Mouse (Mus musculus) G1E (cell line): ENCODE measurements around the gene Cntnap5a. TPM values are rescaled to one million over a fixed set of nuclear protein-coding genes. Genes with fewer than 3 reads are reported as not detected.

Experiments
- ATAC-seq: 2 replicates; pipeline ENCODE4 v1.8.0; 2016; ENCODE audit warnings: mild to moderate bottlenecking; ENCODE audit not compliant: insufficient number of reproducible peaks, poor library complexity, low FRiP score, severe bottlenecking; ENCODE audit errors: extremely low read depth
- DNase-seq: peaks from one replicate; pipeline ENCODE4 v3.0.0; 2012; ENCODE audit warnings: low spot score
- H3K27me3 ChIP-seq: 2 replicates; pipeline ENCODE4 v1.6.1; 2012; ENCODE audit warnings: mild to moderate bottlenecking, low read length, inconsistent platforms; ENCODE audit not compliant: insufficient read depth
- H3K36me3 ChIP-seq: replicated peaks from 2 replicates; pipeline ENCODE3; 2012; ENCODE audit warnings: mild to moderate bottlenecking, inconsistent platforms
- H3K4me1 ChIP-seq: 2 replicates; pipeline ENCODE4 v1.6.1; 2012; ENCODE audit warnings: low read depth, low read length, inconsistent platforms, mixed read lengths; ENCODE audit not compliant: insufficient read depth
- H3K4me3 ChIP-seq: 2 replicates; pipeline ENCODE4 v1.5.1; 2012; ENCODE audit warnings: low read depth, mild to moderate bottlenecking, inconsistent platforms, low read length, moderate library complexity, mixed read lengths
- H3K9me3 ChIP-seq: replicated peaks from 2 replicates; pipeline ENCODE4 v1.6.1; 2012; ENCODE audit warnings: inconsistent platforms
- CTCF ChIP-seq: IDR thresholded peaks from 2 replicates; pipeline ENCODE4 v1.5.1; 2012; ENCODE audit warnings: low read depth, low read length, inconsistent platforms, mixed read lengths
- GATA1 ChIP-seq: IDR thresholded peaks from 2 replicates; pipeline ENCODE4 v1.6.1; 2012; ENCODE audit warnings: borderline replicate concordance, low read length, inconsistent platforms, mixed read lengths
- GATA2 ChIP-seq: IDR thresholded peaks from 2 replicates; pipeline ENCODE4 v1.6.1; 2012; ENCODE audit warnings: low read depth, low read length, inconsistent platforms, borderline replicate concordance
- POLR2AphosphoS5 ChIP-seq: IDR thresholded peaks from 2 replicates; pipeline ENCODE4 v1.6.1; 2012; ENCODE audit warnings: low read depth, low read length, inconsistent platforms; ENCODE audit not compliant: insufficient replicate concordance
- TAL1 ChIP-seq: conservative IDR thresholded peaks from 2 replicates; pipeline ENCODE4 v1.6.1; 2012; ENCODE audit warnings: low read depth, low read length, inconsistent platforms, mixed read lengths
- polyA plus RNA-seq: library from polyadenylated mRNA; stranded (reverse); fragments of >175 nt; gene quantifications from 2 replicates; pipeline ENCODE4 v1.2.3, GENCODE M21; 2012
- total RNA-seq, 2 experiments: library from RNA; stranded (forward) in 1 of 2; stranded (reverse) in 1 of 2; fragments of 200-1000 nt in 1 of 2; fragments of >200 nt in 1 of 2; fragmentation: Nextera tagmentation in 1 of 2; gene quantifications; 2 replicates each; pipeline ENCODE4 v1.2.3; 2014 to 2017

The Cntnap5a gene
- total and polyA plus RNA-seq, 3 experiments = 0.11 TPM; not detected in 2

DNA sequence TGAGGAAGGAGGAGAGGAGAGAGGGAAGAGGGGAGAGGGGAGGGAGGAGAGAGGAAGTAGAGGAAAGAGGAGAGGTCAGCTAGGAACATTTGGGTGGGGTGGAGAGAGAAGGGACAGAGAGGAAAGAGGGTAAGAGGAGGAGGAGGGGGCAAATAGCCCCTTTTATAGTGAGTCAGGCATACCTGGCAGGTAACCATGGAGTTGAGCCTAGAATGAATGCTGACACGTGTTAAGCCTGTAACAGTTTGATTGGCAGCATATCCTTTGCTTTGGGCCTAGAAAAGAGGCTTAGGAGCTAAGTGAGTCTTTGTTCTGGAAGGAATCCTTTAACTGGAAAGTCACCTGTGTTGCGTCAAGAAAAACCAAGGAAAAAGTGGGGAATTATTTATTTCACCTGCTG, 681.6 kb downstream of the Cntnap5a start:
- no peaks in the 10 kb centered on the region for H3K4me1 ChIP-seq
- DNase-seq (no peak), ATAC-seq (no peak)
- no peaks in the 10 kb centered on the region for H3K36me3 ChIP-seq
- H3K4me3 ChIP-seq = no peak overlapping the region
- no peak for TF ChIP-seq TAL1
- H3K27me3 ChIP-seq = no peaks in the 10 kb centered on the region
- peaks cover 11% of the 10 kb centered on the region for H3K9me3 ChIP-seq

DNA sequence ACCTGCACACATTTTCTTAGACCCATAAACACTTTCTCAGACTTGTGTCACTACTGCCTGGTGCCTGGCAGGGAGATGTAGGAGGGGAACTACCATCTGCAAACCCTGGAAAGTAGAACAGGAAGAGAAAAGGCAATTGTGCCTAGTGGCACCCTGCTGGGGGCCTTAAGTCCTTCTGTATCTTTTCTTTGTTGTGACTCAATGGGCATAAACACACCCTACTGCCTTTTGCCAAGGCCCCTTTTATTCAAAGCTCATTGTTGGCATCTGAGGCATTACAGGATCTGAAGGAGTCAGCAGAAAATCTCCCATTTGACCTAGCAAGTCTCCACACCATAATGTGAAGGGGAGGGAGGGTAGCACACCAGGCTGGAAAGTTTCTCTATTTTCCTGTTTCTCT, 682.2 kb downstream of the Cntnap5a start:
- TF ChIP-seq GATA2 (no peak), TAL1 (no peak), GATA1 (no peak), CTCF (no peak), POLR2AphosphoS5 (no peak)
- Histone ChIP-seq H3K9me3 (peaks cover 11% of the 10 kb centered on the region), H3K27me3 (no peaks in the 10 kb centered on the region), H3K4me3 (no peak overlapping the region), H3K36me3 (no peaks in the 10 kb centered on the region), H3K4me1 (no peaks in the 10 kb centered on the region)
- DNase-seq = no peak
- no peak for ATAC-seq

DNA sequence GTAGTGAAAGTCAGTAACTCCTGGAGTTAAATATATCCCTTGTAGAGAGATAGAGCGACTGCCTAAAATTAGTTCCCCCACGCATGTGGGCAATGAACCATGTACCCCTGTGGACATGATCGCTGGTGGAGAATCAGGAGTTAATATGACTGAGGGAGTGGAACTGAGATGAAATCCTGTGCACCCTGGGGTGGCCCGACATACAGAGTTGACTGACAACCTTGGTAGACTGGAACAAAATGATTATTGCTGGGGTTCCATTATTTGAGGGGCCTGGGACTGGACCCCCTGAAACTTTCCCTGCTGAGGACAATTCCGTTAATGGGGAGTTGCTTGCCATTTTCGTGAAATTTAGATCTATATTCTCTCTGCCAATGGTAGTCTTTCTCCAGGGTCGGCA, 683.0 kb downstream of the Cntnap5a start:
- no peaks in the 10 kb centered on the region for H3K36me3 ChIP-seq
- no peaks in the 10 kb centered on the region for H3K4me1 ChIP-seq
- no peak overlapping the region for H3K4me3 ChIP-seq
- peaks cover 11% of the 10 kb centered on the region for H3K9me3 ChIP-seq
- ATAC-seq = no peak
- no peaks in the 10 kb centered on the region for H3K27me3 ChIP-seq
- DNase-seq = no peak
- TF ChIP-seq TAL1 = no peak
- no peak for TF ChIP-seq GATA1
- no peak for TF ChIP-seq CTCF
- TF ChIP-seq POLR2AphosphoS5 = no peak
- TF ChIP-seq GATA2 = no peak

DNA sequence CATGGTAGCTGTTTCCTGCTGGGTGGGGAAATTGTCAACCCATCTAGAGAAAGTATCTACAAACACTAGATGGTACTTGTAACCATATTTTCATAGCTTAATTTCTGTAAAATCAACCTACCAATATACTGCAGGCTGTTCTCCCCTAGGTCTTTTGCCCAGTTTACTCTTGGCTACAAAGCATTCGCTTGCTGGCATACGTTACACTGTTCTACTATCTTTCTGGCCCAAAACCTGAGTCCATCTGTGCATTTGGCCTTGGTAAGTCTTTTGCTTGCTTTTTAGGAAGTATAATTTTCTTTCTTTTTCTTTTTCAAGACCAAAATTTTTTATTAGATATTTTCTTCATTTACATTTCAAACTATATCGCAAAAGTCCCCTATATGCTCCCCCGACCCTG, 686.3 kb downstream of the Cntnap5a start:
- DNase-seq (no peak), ATAC-seq (no peak)
- TF ChIP-seq CTCF (no peak), GATA1 (no peak), GATA2 (no peak), TAL1 (no peak), POLR2AphosphoS5 (no peak)
- H3K27me3 ChIP-seq = no peaks in the 10 kb centered on the region
- no peaks in the 10 kb centered on the region for H3K36me3 ChIP-seq
- H3K4me3 ChIP-seq = no peak overlapping the region
- H3K9me3 ChIP-seq = peaks cover 26% of the 10 kb centered on the region
- H3K4me1 ChIP-seq = no peaks in the 10 kb centered on the region

DNA sequence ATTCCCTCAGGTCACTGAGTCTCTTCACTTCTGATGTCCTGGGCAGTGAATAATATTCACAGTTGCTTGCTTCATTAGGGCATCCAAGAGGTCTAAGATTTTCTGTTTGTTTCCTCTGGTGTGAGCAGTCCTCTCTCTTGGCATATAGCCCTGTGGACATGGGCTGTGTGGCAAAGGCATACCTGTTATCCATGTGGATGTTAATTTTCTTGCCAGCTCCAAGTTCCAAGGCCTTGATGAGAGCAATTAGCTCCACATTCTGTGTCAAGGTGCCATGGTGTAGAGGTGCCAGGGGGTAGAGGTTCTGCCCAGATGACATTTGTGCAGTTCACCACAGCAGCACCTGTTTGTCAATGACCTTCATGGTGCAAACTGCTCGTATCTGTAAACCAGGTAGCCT, 689.0 kb downstream of the Cntnap5a start:
- Histone ChIP-seq H3K36me3 (no peaks in the 10 kb centered on the region), H3K4me3 (no peak overlapping the region), H3K27me3 (no peaks in the 10 kb centered on the region), H3K9me3 (peaks cover 22% of the 10 kb centered on the region), H3K4me1 (no peaks in the 10 kb centered on the region)
- DNase-seq (no peak), ATAC-seq (no peak)
- TF ChIP-seq GATA2 (no peak), CTCF (no peak), POLR2AphosphoS5 (no peak)

DNA sequence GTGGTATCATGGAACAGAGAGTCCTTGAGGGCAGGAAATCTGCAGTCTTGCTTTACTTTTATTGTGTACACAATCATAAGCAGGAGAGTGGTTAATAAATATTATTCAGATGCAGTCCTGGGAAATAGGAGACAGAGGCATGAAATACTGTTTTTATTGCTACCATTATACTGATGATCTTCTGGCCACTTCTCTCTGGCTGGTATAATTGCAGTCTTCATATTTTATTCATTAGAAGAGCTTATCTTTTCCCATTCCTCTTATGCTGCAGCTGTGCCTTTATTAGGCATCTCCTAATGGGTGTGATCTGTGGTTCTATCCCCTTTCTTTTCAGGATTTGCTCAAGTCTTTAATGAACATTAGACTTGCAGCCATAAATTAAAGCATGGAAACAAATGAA, 707.8 kb downstream of the Cntnap5a start:
- Histone ChIP-seq H3K9me3 (peaks cover 10% of the 10 kb centered on the region), H3K4me3 (no peak overlapping the region), H3K36me3 (no peaks in the 10 kb centered on the region), H3K4me1 (no peaks in the 10 kb centered on the region), H3K27me3 (no peaks in the 10 kb centered on the region)
- DNase-seq = no peak
- ATAC-seq = no peak
- no peak for TF ChIP-seq CTCF
- no peak for TF ChIP-seq GATA2
- TF ChIP-seq TAL1 = no peak
- TF ChIP-seq GATA1 = no peak
- no peak for TF ChIP-seq POLR2AphosphoS5

DNA sequence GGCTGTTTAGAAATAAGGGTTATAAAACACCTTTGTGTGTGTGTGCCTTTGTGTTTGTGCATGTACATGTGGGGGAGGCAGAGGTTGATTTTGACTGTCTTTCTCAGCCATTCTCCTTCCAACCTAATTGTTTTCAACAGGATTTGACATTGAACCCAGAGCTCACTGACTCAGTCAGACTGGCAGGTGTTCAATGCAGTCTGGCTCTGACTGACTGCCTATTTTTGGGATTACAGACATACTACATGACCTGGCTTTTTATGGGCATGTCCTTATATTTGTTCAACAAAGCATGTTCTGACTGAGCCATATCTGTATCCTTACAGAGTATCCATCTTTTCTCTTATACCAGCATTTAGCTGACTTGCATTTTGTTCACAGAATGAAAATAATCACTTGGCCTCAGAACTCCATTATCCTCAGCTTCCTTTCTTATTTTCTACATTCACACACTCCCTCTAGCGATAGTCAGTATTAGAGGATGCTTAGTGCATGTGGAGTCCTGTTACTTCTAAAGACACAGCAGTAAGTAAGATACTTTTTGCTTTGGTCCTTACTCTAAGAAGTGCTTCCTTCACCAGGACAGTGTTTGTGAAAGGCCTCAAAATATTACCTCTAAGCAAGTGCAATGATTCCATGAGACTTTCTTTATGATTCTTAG, 717.6 kb downstream of the Cntnap5a start:
- TF ChIP-seq GATA1 (no peak), POLR2AphosphoS5 (no peak), TAL1 (no peak), GATA2 (no peak), CTCF (no peak)
- Histone ChIP-seq H3K9me3 (0 out of 2 replicates have a peak, but pooled peaks cover 3% of the 10 kb centered on the region), H3K36me3 (no peaks in the 10 kb centered on the region), H3K4me1 (no peaks in the 10 kb centered on the region), H3K4me3 (no peak overlapping the region), H3K27me3 (no peaks in the 10 kb centered on the region)
- no peak for ATAC-seq
- no peak for DNase-seq
